Mouse (Mus musculus): ENCODE results near the gene Usp36.

DNA sequence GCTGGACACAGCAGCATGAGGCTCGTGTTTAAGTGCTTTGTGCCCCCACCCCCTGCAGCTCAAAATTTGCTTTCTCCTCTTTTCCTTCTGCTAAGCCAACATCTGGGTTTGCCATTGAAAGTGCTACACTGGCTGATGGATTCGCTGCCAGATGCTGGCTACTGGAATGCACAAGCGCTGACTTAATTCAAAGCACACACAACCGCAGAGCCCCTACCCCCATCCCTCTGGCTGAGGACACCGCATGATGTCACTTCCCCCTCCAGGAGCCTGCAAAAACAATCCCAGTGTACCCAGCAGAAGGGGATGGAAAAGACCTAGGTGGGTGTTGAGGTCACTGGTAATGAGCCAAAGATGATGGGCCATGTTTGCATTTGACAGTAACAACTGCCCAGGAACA lies 34.5 kb upstream of the Usp36 start:
- TF ChIP-seq CTCF (IDR thresholded peaks at IDR 0.05; ENCODE audit: low read depth, low read length) (no peak), POLR2A (IDR thresholded peaks at IDR 0.05; ENCODE audit: extremely low read depth, insufficient read depth, low read length) (no peak)

Data from liver, adult 2 months (tissue).